Mouse (Mus musculus) kidney, adult 2 months (tissue): Measurements from ENCODE around the gene Tk1. TPM values are rescaled to one million over a fixed set of nuclear protein-coding genes. Genes with fewer than 3 reads are reported as not detected.
"Not testable (repeated sequence)": the region's sequence is repeated elsewhere in the genome, so short reads cannot be mapped to it uniquely, and the experiment has no call there.

Experiments used
- DNase-seq: peaks from one replicate; pipeline ENCODE4 v3.0.0; 2021
- H3K27ac ChIP-seq: fragments of 200-500 bp; 2 replicates; pipeline ENCODE4 v1.5.1; 2012; ENCODE audit warnings: low read depth, low read length, control low read depth, inconsistent platforms; ENCODE audit not compliant: insufficient read depth
- H3K27me3 ChIP-seq: fragments of 200-500 bp; replicated peaks from 2 replicates; pipeline ENCODE4 v1.6.1; 2012; ENCODE audit warnings: mild to moderate bottlenecking, moderate library complexity, low read length, inconsistent platforms; ENCODE audit not compliant: control insufficient read depth, insufficient read depth
- H3K36me3 ChIP-seq: fragments of 200-500 bp; 2 replicates; pipeline ENCODE4 v1.6.1; 2012; ENCODE audit warnings: mild to moderate bottlenecking, moderate library complexity, low read length, inconsistent platforms; ENCODE audit not compliant: control insufficient read depth, insufficient read depth
- H3K4me1 ChIP-seq: fragments of 200-500 bp; 2 replicates; pipeline ENCODE4 v1.6.1; 2011; ENCODE audit warnings: low read length; ENCODE audit not compliant: control insufficient read depth, insufficient read depth
- H3K4me3 ChIP-seq: fragments of 200-500 bp; 2 replicates; pipeline ENCODE4 v1.5.1; 2011; ENCODE audit warnings: mild to moderate bottlenecking, low read depth, low read length, control low read depth; ENCODE audit not compliant: insufficient read depth
- CTCF ChIP-seq: fragments of 200-500 bp; conservative IDR thresholded peaks from 2 replicates; pipeline ENCODE4 v1.5.1; 2011; ENCODE audit warnings: low read depth, mild to moderate bottlenecking, control low read depth, low read length, moderate library complexity, mixed read lengths; ENCODE audit not compliant: insufficient read depth, insufficient read length
- POLR2A ChIP-seq: fragments of 200-500 bp; IDR thresholded peaks from one replicate; pipeline ENCODE4 v1.6.1; 2011; ENCODE audit warnings: low read depth, low read length, control low read depth
- WGBS: fragments of 180-500 bp; shearing (Covaris S2); methylation state at CpG from one replicate; pipeline ENCODE4 v1.1.7; 2018; 5-methylcytosine and 5-hydroxymethylcytosine counted together
- polyA plus RNA-seq: library from polyadenylated mRNA; depleted of rRNA; stranded (reverse); fragments of >200 nt; gene quantifications from 2 replicates; pipeline ENCODE4 v1.2.3, GENCODE M21; 2012

Gene Tk1
- polyA plus RNA-seq, 1 experiment, result 15.8 TPM

GRCm38 (mm10) chr11:117790703-117791440 is 35.0 kb downstream of the Tk1 start:
- H3K4me1 ChIP-seq, result peaks cover 3% of the 10 kb centered on the region; the same call in 1 of the 2 replicates
- WGBS, result 57% methylated on average over 23 of the region's 23 CpGs
- H3K27me3 ChIP-seq, result no peaks in the 10 kb centered on the region
- H3K4me3 ChIP-seq, result no peak overlapping the region
- H3K36me3 ChIP-seq, result no peaks in the 10 kb centered on the region
- no peak overlapping the region for H3K27ac ChIP-seq
- peak; percentile 64 for DNase-seq
- TF ChIP-seq POLR2A (no peak), CTCF (peak; percentile 46)

- WGBS, result 10% methylated on average over 14 of the region's 14 CpGs
- Histone ChIP-seq H3K27ac (no peak overlapping the region), H3K4me1 (peaks cover 3% of the 10 kb centered on the region; the same call in 1 of the 2 replicates), H3K4me3 (no peak overlapping the region), H3K27me3 (no peaks in the 10 kb centered on the region), H3K36me3 (no peaks in the 10 kb centered on the region)
- TF ChIP-seq CTCF (peak; percentile 86), POLR2A (no peak)
- peak; percentile 73 for DNase-seq
Measured at GRCm38 (mm10) chr11:117790286-117790685, 35.6 kb downstream of the Tk1 start.

- not testable (repeated sequence) for H3K36me3 ChIP-seq, H3K4me3 ChIP-seq, H3K27ac ChIP-seq, H3K4me1 ChIP-seq, DNase-seq, H3K27me3 ChIP-seq
- 84% methylated on average over 7 of the region's 7 CpGs for WGBS
Measured at GRCm38 (mm10) chr11:117788481-117788880, 37.4 kb downstream of the Tk1 start.

- no peaks in the 10 kb centered on the region for H3K27me3 ChIP-seq
- H3K36me3 ChIP-seq, result no peaks in the 10 kb centered on the region
- H3K4me1 ChIP-seq, result peaks cover 6% of the 10 kb centered on the region; the same call in 1 of the 2 replicates
- peak; percentile 77 for DNase-seq
- WGBS, result 22% methylated on average over 10 of the region's 10 CpGs
- H3K4me3 ChIP-seq, result no peak overlapping the region
- H3K27ac ChIP-seq, result no peak overlapping the region
- no peak for TF ChIP-seq POLR2A
- peak; percentile 85 for TF ChIP-seq CTCF
Measured at GRCm38 (mm10) chr11:117786294-117786693, 39.6 kb downstream of the Tk1 start.

- WGBS, result 62% methylated on average over 10 of the region's 10 CpGs
- DNase-seq, result peak; percentile 61
- H3K27me3 ChIP-seq, result no peaks in the 10 kb centered on the region
- peaks cover 14% of the 10 kb centered on the region for H3K4me1 ChIP-seq
- no peak overlapping the region for H3K4me3 ChIP-seq
- H3K27ac ChIP-seq, result no peak overlapping the region
- no peaks in the 10 kb centered on the region for H3K36me3 ChIP-seq
- TF ChIP-seq POLR2A (no peak), CTCF (no peak)
Measured at GRCm38 (mm10) chr11:117783683-117784309, 42.1 kb downstream of the Tk1 start.

- Histone ChIP-seq H3K36me3 (no peaks in the 10 kb centered on the region), H3K27ac (no peak overlapping the region), H3K4me1 (peaks cover 20% of the 10 kb centered on the region), H3K27me3 (no peaks in the 10 kb centered on the region), H3K4me3 (peak overlapping the region; percentile 15; the same call in 1 of the 2 replicates)
- TF ChIP-seq CTCF (no peak), POLR2A (no peak)
- WGBS, result 24% methylated on average over 31 of the region's 31 CpGs
- DNase-seq, result peak; percentile 49
Measured at GRCm38 (mm10) chr11:117783089-117783488, 42.8 kb downstream of the Tk1 start.

- H3K27ac ChIP-seq, result no peak overlapping the region
- WGBS, result 63% methylated on average over 9 of the region's 9 CpGs
- no peaks in the 10 kb centered on the region for H3K27me3 ChIP-seq
- peaks cover 22% of the 10 kb centered on the region for H3K4me1 ChIP-seq
- TF ChIP-seq POLR2A (no peak), CTCF (no peak)
- no peaks in the 10 kb centered on the region for H3K36me3 ChIP-seq
- H3K4me3 ChIP-seq, result peak overlapping the region; percentile 15; the same call in 1 of the 2 replicates
- no peak for DNase-seq
Measured at GRCm38 (mm10) chr11:117782705-117783034, 43.2 kb downstream of the Tk1 start.
